Mouse (Mus musculus): Measurements from ENCODE around the gene Ccdc136. TPM values are rescaled to one million over a fixed set of nuclear protein-coding genes. Genes with fewer than 3 reads are reported as not detected.

Gene Ccdc136
- polyA plus RNA-seq, 1 experiment from 2014 or later = 12.4 TPM

- Histone ChIP-seq H3K27ac (peak overlapping the region; percentile 70), H3K4me3 (replicated peaks) (peak overlapping the region; percentile 61), H3K36me3 (no peaks in the 10 kb centered on the region), H3K27me3 (replicated peaks) (0 out of 2 replicates have a peak, but pooled peaks cover 11% of the 10 kb centered on the region), H3K4me1 (peaks cover 10% of the 10 kb centered on the region), H3K9me3 (no peaks in the 10 kb centered on the region), H3K4me2 (peak overlapping the region; percentile 93), H3K9ac (peak overlapping the region; percentile 10)
- ATAC-seq (ENCODE audit: insufficient read depth, low FRiP score, low read depth) = peak; percentile 67
- WGBS = 6% methylated on average over 24 of the region's 24 CpGs
Measured at GRCm38 (mm10) chr6:29396714-29397540, 818 bp downstream of the Ccdc136 start.

- no peak for ATAC-seq (ENCODE audit: insufficient read depth, low FRiP score, low read depth)
- H3K4me3 ChIP-seq (replicated peaks) = peak overlapping the region; percentile 61
- H3K27ac ChIP-seq = peak overlapping the region; percentile 70; the same call in 1 of the 2 replicates
- H3K27me3 ChIP-seq (replicated peaks) = 0 out of 2 replicates have a peak, but pooled peaks cover 11% of the 10 kb centered on the region
- no peaks in the 10 kb centered on the region for H3K9me3 ChIP-seq
- no peak overlapping the region for H3K9ac ChIP-seq
- H3K36me3 ChIP-seq = no peaks in the 10 kb centered on the region
- peak overlapping the region; percentile 93 for H3K4me2 ChIP-seq
- peaks cover 11% of the 10 kb centered on the region for H3K4me1 ChIP-seq
- 15% methylated on average over 6 of the region's 6 CpGs for WGBS
Measured at GRCm38 (mm10) chr6:29397575-29397974, 1.5 kb downstream of the Ccdc136 start.

- Histone ChIP-seq H3K27me3 (replicated peaks) (0 out of 2 replicates have a peak, but pooled peaks cover 7% of the 10 kb centered on the region), H3K4me3 (replicated peaks) (no peak overlapping the region), H3K9me3 (no peaks in the 10 kb centered on the region), H3K36me3 (no peaks in the 10 kb centered on the region), H3K27ac (no peak overlapping the region), H3K4me2 (no peak overlapping the region), H3K9ac (no peak overlapping the region), H3K4me1 (peaks cover 13% of the 10 kb centered on the region)
- 85% methylated on average over 4 of the region's 4 CpGs for WGBS
- no peak for ATAC-seq (ENCODE audit: insufficient read depth, low FRiP score, low read depth)
Measured at GRCm38 (mm10) chr6:29399851-29400250, 3.7 kb downstream of the Ccdc136 start.

GRCm38 (mm10) chr6:29402693-29403342 is 6.7 kb downstream of the Ccdc136 start:
- peak overlapping the region; percentile 11; the same call in 1 of the 2 replicates for H3K4me3 ChIP-seq (replicated peaks)
- peak overlapping the region; percentile 45 for H3K4me2 ChIP-seq
- no peak for ATAC-seq (ENCODE audit: insufficient read depth, low FRiP score, low read depth)
- peaks cover 3% of the 10 kb centered on the region; the same call in 1 of the 2 replicates for H3K4me1 ChIP-seq
- H3K27ac ChIP-seq = no peak overlapping the region
- 9% methylated on average over 34 of the region's 34 CpGs for WGBS
- no peaks in the 10 kb centered on the region for H3K36me3 ChIP-seq
- H3K9me3 ChIP-seq = no peaks in the 10 kb centered on the region
- no peaks in the 10 kb centered on the region for H3K27me3 ChIP-seq (replicated peaks)
- no peak overlapping the region for H3K9ac ChIP-seq

- Histone ChIP-seq H3K4me1 (peaks cover 3% of the 10 kb centered on the region; the same call in 1 of the 2 replicates), H3K4me3 (replicated peaks) (no peak overlapping the region), H3K27me3 (replicated peaks) (no peaks in the 10 kb centered on the region), H3K4me2 (no peak overlapping the region), H3K9me3 (no peaks in the 10 kb centered on the region), H3K36me3 (0 out of 2 replicates have a peak, but pooled peaks cover 3% of the 10 kb centered on the region), H3K9ac (no peak overlapping the region), H3K27ac (no peak overlapping the region)
- 81% methylated on average over 6 of the region's 6 CpGs for WGBS
- no peak for ATAC-seq (ENCODE audit: insufficient read depth, low FRiP score, low read depth)
Measured at GRCm38 (mm10) chr6:29406412-29406811, 10.3 kb downstream of the Ccdc136 start.

- Histone ChIP-seq H3K4me2 (no peak overlapping the region), H3K36me3 (0 out of 2 replicates have a peak, but pooled peaks cover 3% of the 10 kb centered on the region), H3K9me3 (no peaks in the 10 kb centered on the region), H3K27me3 (replicated peaks) (no peaks in the 10 kb centered on the region), H3K27ac (no peak overlapping the region), H3K9ac (no peak overlapping the region), H3K4me3 (replicated peaks) (no peak overlapping the region), H3K4me1 (no peaks in the 10 kb centered on the region)
- WGBS = 78% methylated on average over 9 of the region's 9 CpGs
- ATAC-seq (ENCODE audit: insufficient read depth, low FRiP score, low read depth) = no peak
Measured at GRCm38 (mm10) chr6:29415446-29415845, 19.3 kb downstream of the Ccdc136 start.

- Histone ChIP-seq H3K27ac (no peak overlapping the region), H3K27me3 (replicated peaks) (no peaks in the 10 kb centered on the region), H3K4me1 (no peaks in the 10 kb centered on the region), H3K9ac (no peak overlapping the region), H3K4me3 (replicated peaks) (no peak overlapping the region), H3K9me3 (no peaks in the 10 kb centered on the region), H3K4me2 (no peak overlapping the region), H3K36me3 (no peaks in the 10 kb centered on the region)
- ATAC-seq (ENCODE audit: insufficient read depth, low FRiP score, low read depth) = no peak
- WGBS = 79% methylated on average over 2 of the region's 2 CpGs
Measured at GRCm38 (mm10) chr6:29420596-29420995, 24.5 kb downstream of the Ccdc136 start.

- Histone ChIP-seq H3K27ac (no peak overlapping the region), H3K9me3 (no peaks in the 10 kb centered on the region), H3K4me2 (no peak overlapping the region), H3K4me1 (no peaks in the 10 kb centered on the region), H3K4me3 (replicated peaks) (no peak overlapping the region), H3K9ac (no peak overlapping the region), H3K27me3 (replicated peaks) (no peaks in the 10 kb centered on the region), H3K36me3 (no peaks in the 10 kb centered on the region)
- WGBS = 88% methylated on average over 8 of the region's 8 CpGs
- no peak for ATAC-seq (ENCODE audit: insufficient read depth, low FRiP score, low read depth)
Measured at GRCm38 (mm10) chr6:29425118-29425517, 29.0 kb downstream of the Ccdc136 start.

GRCm38 (mm10) chr6:29426331-29426730 is 30.2 kb downstream of the Ccdc136 start:
- WGBS = 68% methylated on average over 6 of the region's 6 CpGs
- H3K4me1 ChIP-seq = no peaks in the 10 kb centered on the region
- no peaks in the 10 kb centered on the region for H3K36me3 ChIP-seq
- no peak overlapping the region for H3K9ac ChIP-seq
- H3K27me3 ChIP-seq (replicated peaks) = no peaks in the 10 kb centered on the region
- no peak for ATAC-seq (ENCODE audit: insufficient read depth, low FRiP score, low read depth)
- H3K4me3 ChIP-seq (replicated peaks) = no peak overlapping the region
- no peak overlapping the region for H3K27ac ChIP-seq
- no peak overlapping the region for H3K4me2 ChIP-seq
- H3K9me3 ChIP-seq = no peaks in the 10 kb centered on the region

GRCm38 (mm10) chr6:29428171-29428570 is 32.1 kb downstream of the Ccdc136 start:
- Histone ChIP-seq H3K4me3 (replicated peaks) (no peak overlapping the region), H3K9me3 (no peaks in the 10 kb centered on the region), H3K4me2 (no peak overlapping the region), H3K36me3 (no peaks in the 10 kb centered on the region), H3K4me1 (peaks cover 4% of the 10 kb centered on the region; the same call in 1 of the 2 replicates), H3K27me3 (replicated peaks) (0 out of 2 replicates have a peak, but pooled peaks cover 13% of the 10 kb centered on the region), H3K9ac (no peak overlapping the region), H3K27ac (no peak overlapping the region)
- no peak for ATAC-seq (ENCODE audit: insufficient read depth, low FRiP score, low read depth)
- 65% methylated on average over 4 of the region's 4 CpGs for WGBS

GRCm38 (mm10) chr6:29430681-29431420 is 34.7 kb downstream of the Ccdc136 start:
- Histone ChIP-seq H3K9me3 (no peaks in the 10 kb centered on the region), H3K4me3 (replicated peaks) (no peak overlapping the region), H3K9ac (no peak overlapping the region), H3K4me2 (no peak overlapping the region), H3K27ac (no peak overlapping the region), H3K36me3 (no peaks in the 10 kb centered on the region), H3K4me1 (peaks cover 4% of the 10 kb centered on the region; the same call in 1 of the 2 replicates), H3K27me3 (replicated peaks) (0 out of 2 replicates have a peak, but pooled peaks cover 18% of the 10 kb centered on the region)
- 50% methylated on average over 15 of the region's 15 CpGs for whole genome bisulfite sequencing
- no peak for ATAC-seq (ENCODE audit: insufficient read depth, low FRiP score, low read depth)

Measured in stomach, embryonic 15.5 days (tissue).